Mouse (Mus musculus) spleen, embryonic (tissue): ENCODE results near the gene Ninj1.

Source experiments
- CTCF ChIA-PET: fragments of 350-600 bp; sonication (Branson Sonifier 250); formaldehyde crosslinking; loops from one replicate; lab custom pipeline; 2022; lab: Charles Lee

Ninj1 gene

GRCm38 (mm10) chr13:49170623-49171022, 16.7 kb upstream of the Ninj1 start:
- CTCF ChIA-PET, result no interaction called here

- CTCF ChIA-PET, result interaction anchor here (0.6 kb wide), 1 partner anchor 14 kb away, joined by 4 read pairs; no protein-coding TSS in a partner anchor
Observed at GRCm38 (mm10) chr13:49171729-49172128, 15.6 kb upstream of the Ninj1 start.

- CTCF ChIA-PET, result interaction anchor here (0.6 to 1.0 kb wide), 4 partner anchors 15 to 255 kb away, joined by 3 to 15 read pairs (median 5); no protein-coding TSS in a partner anchor
Observed at GRCm38 (mm10) chr13:49172335-49172734, 14.9 kb upstream of the Ninj1 start.

- CTCF ChIA-PET, result interaction anchor here (0.6 to 1.0 kb wide), 3 partner anchors 17 to 254 kb away, joined by 3 to 15 read pairs (median 6); no protein-coding TSS in a partner anchor
Observed at GRCm38 (mm10) chr13:49172971-49173596, 14.2 kb upstream of the Ninj1 start.

- CTCF ChIA-PET, result no interaction called here
Observed at GRCm38 (mm10) chr13:49175509-49175908, 11.8 kb upstream of the Ninj1 start.

GRCm38 (mm10) chr13:49178839-49179585, 8.3 kb upstream of the Ninj1 start:
- CTCF ChIA-PET, result interaction anchor here (0.6 kb wide), 1 partner anchor 174 kb away, joined by 4 read pairs; no protein-coding TSS in a partner anchor

- CTCF ChIA-PET, result no interaction called here
Observed at GRCm38 (mm10) chr13:49180274-49180673, 7.0 kb upstream of the Ninj1 start.

- CTCF ChIA-PET, result no interaction called here
Observed at GRCm38 (mm10) chr13:49180691-49181090, 6.6 kb upstream of the Ninj1 start.

- CTCF ChIA-PET, result no interaction called here
Observed at GRCm38 (mm10) chr13:49181411-49181984, 5.8 kb upstream of the Ninj1 start.

- CTCF ChIA-PET, result no interaction called here
Observed at GRCm38 (mm10) chr13:49183161-49183560, 4.1 kb upstream of the Ninj1 start.

- CTCF ChIA-PET, result no interaction called here
Observed at GRCm38 (mm10) chr13:49183646-49184045, 3.6 kb upstream of the Ninj1 start.

GRCm38 (mm10) chr13:49186798-49187287, 442 bp upstream of the Ninj1 start:
- CTCF ChIA-PET, result interaction anchor here (0.5 kb wide), 1 partner anchor 243 kb away, joined by 4 read pairs; no protein-coding TSS in a partner anchor

GRCm38 (mm10) chr13:49188219-49188965, 1.1 kb downstream of the Ninj1 start:
- CTCF ChIA-PET, result interaction anchor here (0.7 kb wide), 2 partner anchors 19 to 65 kb away, joined by 4 to 5 read pairs; no protein-coding TSS in a partner anchor

- CTCF ChIA-PET, result interaction anchor here (0.7 kb wide), 1 partner anchor 18 kb away, joined by 5 read pairs; no protein-coding TSS in a partner anchor
Observed at GRCm38 (mm10) chr13:49188966-49189360, 1.7 kb downstream of the Ninj1 start.

- CTCF ChIA-PET, result interaction anchor here (0.5 kb wide), 1 partner anchor 22 kb away, joined by 8 read pairs; no protein-coding TSS in a partner anchor
Observed at GRCm38 (mm10) chr13:49189970-49190870, 2.9 kb downstream of the Ninj1 start.

GRCm38 (mm10) chr13:49190876-49191672, 3.8 kb downstream of the Ninj1 start:
- CTCF ChIA-PET, result no interaction called here

- CTCF ChIA-PET, result interaction anchor here (1.1 kb wide), 1 partner anchor 22 kb away, joined by 3 read pairs; no protein-coding TSS in a partner anchor
Observed at GRCm38 (mm10) chr13:49191673-49192035, 4.4 kb downstream of the Ninj1 start.

- CTCF ChIA-PET, result interaction anchor here (1.1 kb wide), 1 partner anchor 22 kb away, joined by 3 read pairs; no protein-coding TSS in a partner anchor
Observed at GRCm38 (mm10) chr13:49192156-49192855, 5.0 kb downstream of the Ninj1 start.
